Mouse (Mus musculus): ENCODE measurements around the gene Pabpc4.

The Pabpc4 gene

GRCm38 (mm10) chr4:123261721-123262401 is at the start of gene Pabpc4:
Gene Pabpc4 (plus strand): TSS chr4:123262351.
- no peak for DNase-seq (ENCODE audit: low read depth)

- no peak for DNase-seq (ENCODE audit: low read depth)
Observed at GRCm38 (mm10) chr4:123213975-123214374, 48.2 kb upstream of the Pabpc4 start.

GRCm38 (mm10) chr4:123215367-123215766 is 46.8 kb upstream of the Pabpc4 start:
- DNase-seq (ENCODE audit: low read depth) = no peak

- no peak for DNase-seq (ENCODE audit: low read depth)
Observed at GRCm38 (mm10) chr4:123216782-123217181, 45.4 kb upstream of the Pabpc4 start.

GRCm38 (mm10) chr4:123219720-123220357 is 42.3 kb upstream of the Pabpc4 start:
- DNase-seq (ENCODE audit: low read depth) = no peak

GRCm38 (mm10) chr4:123220637-123221036 is 41.5 kb upstream of the Pabpc4 start:
- DNase-seq (ENCODE audit: low read depth) = no peak

- no peak for DNase-seq (ENCODE audit: low read depth)
Observed at GRCm38 (mm10) chr4:123223309-123223708, 38.8 kb upstream of the Pabpc4 start.

GRCm38 (mm10) chr4:123225718-123226403 is 36.3 kb upstream of the Pabpc4 start:
- no peak for DNase-seq (ENCODE audit: low read depth)

- no peak for DNase-seq (ENCODE audit: low read depth)
Observed at GRCm38 (mm10) chr4:123227707-123228106, 34.4 kb upstream of the Pabpc4 start.

GRCm38 (mm10) chr4:123228270-123228669 is 33.9 kb upstream of the Pabpc4 start:
- no peak for DNase-seq (ENCODE audit: low read depth)

GRCm38 (mm10) chr4:123229166-123229565 is 33.0 kb upstream of the Pabpc4 start:
- DNase-seq (ENCODE audit: low read depth) = no peak

- no peak for DNase-seq (ENCODE audit: low read depth)
Observed at GRCm38 (mm10) chr4:123232841-123233240, 29.3 kb upstream of the Pabpc4 start.

GRCm38 (mm10) chr4:123233492-123234084 is 28.6 kb upstream of the Pabpc4 start, which contains the start of gene Heyl:
Gene Heyl (plus strand): TSS chr4:123233556.
- DNase-seq (ENCODE audit: low read depth) = no peak

GRCm38 (mm10) chr4:123235835-123236430 is 26.2 kb upstream of the Pabpc4 start:
- DNase-seq (ENCODE audit: low read depth) = no peak

GRCm38 (mm10) chr4:123236431-123237031 is 25.6 kb upstream of the Pabpc4 start:
- no peak for DNase-seq (ENCODE audit: low read depth)

- no peak for DNase-seq (ENCODE audit: low read depth)
Observed at GRCm38 (mm10) chr4:123237386-123238266, 24.5 kb upstream of the Pabpc4 start.

GRCm38 (mm10) chr4:123239361-123240203 is 22.6 kb upstream of the Pabpc4 start:
- peak; percentile 74 for DNase-seq (ENCODE audit: low read depth)

- no peak for DNase-seq (ENCODE audit: low read depth)
Observed at GRCm38 (mm10) chr4:123246221-123246620, 15.9 kb upstream of the Pabpc4 start.

- no peak for DNase-seq (ENCODE audit: low read depth)
Observed at GRCm38 (mm10) chr4:123246651-123247050, 15.5 kb upstream of the Pabpc4 start.
